28 mouse cellular contexts compared by ENCODE assay signal in genomic region chrX:60750456-60750855, GRCm38 (mm10).
DNase-seq lines count a peak whose midpoint lies in the region; ATAC-seq and TF ChIP-seq lines count a peak whose summit lies in the region.
"Had no signal": no experiment of that assay in that cellular context is flagged by ENCODE, and none has a peak within 500 bp of the region (broad histone marks: within the 10 kb centered on the region; RNA-seq: fewer than 3 reads in every experiment).

No protein-coding gene starts in this region.

- H3K4me3 ChIP-seq in hindbrain, postnatal 0 days (ENCODE audit: low read length), result no peak overlapping the region
- no peak overlapping the region for H3K4me3 ChIP-seq in hindbrain, embryonic 16.5 days (ENCODE audit: low read length)
- H3K4me3 ChIP-seq in midbrain, postnatal 0 days (ENCODE audit: low read depth, low read length), result no peak overlapping the region
- H3K4me3 ChIP-seq in midbrain, embryonic 11.5 days (ENCODE audit: low read depth, low read length), result no peak overlapping the region
- H3K4me3 ChIP-seq: embryonic facial prominence, embryonic 15.5 days; heart, adult 2 months; heart, embryonic 10.5 days; heart, embryonic 13.5 days; intestine, embryonic 15.5 days had no signal

- ATAC-seq in hindbrain, postnatal 0 days, result no peak
- no peak for ATAC-seq in hindbrain, embryonic 16.5 days
- no peak for ATAC-seq in midbrain, postnatal 0 days (ENCODE audit: low FRiP score)
- no peak for ATAC-seq in midbrain, embryonic 11.5 days (ENCODE audit: low FRiP score)
- ATAC-seq: forebrain, embryonic 16.5 days; intestine, embryonic 15.5 days had no signal

- peak; percentile 4 for DNase-seq in hindbrain, postnatal 0 days (ENCODE audit: low spot score)
- DNase-seq in midbrain, postnatal 0 days (ENCODE audit: low spot score), result peak; percentile 14
- DNase-seq in midbrain, embryonic 11.5 days (ENCODE audit: low spot score, missing footprints), result no peak
- peak; percentile 12 for DNase-seq in 3T3-L1 (ENCODE audit: low read depth, low spot score)
- peak; percentile 79 for DNase-seq in brain, embryonic 14.5 days (ENCODE audit: low read depth)
- no peak for DNase-seq in right cerebral cortex, adult 2 months (ENCODE audit: low spot score in 2 of 2)
- DNase-seq: adrenal gland, adult 2 months; adrenal gland, postnatal 14 days; B cell, adult 2 months; cerebellum, adult 11-12 months; cerebellum, adult 8-10 months; cerebellum, postnatal 10 days; cerebellum, postnatal 36 days; embryo, embryonic 11 days; gastrocnemius, postnatal 10 days; gastrocnemius, postnatal 36 days; heart, adult 2 months; heart, postnatal 14 days; heart, postnatal 4 days had no signal

- H3K9ac ChIP-seq in hindbrain, postnatal 0 days (replicated peaks; ENCODE audit: low read length), result no peak overlapping the region
- no peak overlapping the region for H3K9ac ChIP-seq in hindbrain, embryonic 16.5 days (ENCODE audit: low read depth, low read length)
- H3K9ac ChIP-seq in midbrain, postnatal 0 days (replicated peaks; ENCODE audit: low read length, poor library complexity, severe bottlenecking), result no peak overlapping the region
- no peak overlapping the region for H3K9ac ChIP-seq in midbrain, embryonic 11.5 days (ENCODE audit: low read length)
- H3K9ac ChIP-seq: embryonic facial prominence, embryonic 15.5 days; heart, embryonic 13.5 days; hindbrain, embryonic 14.5 days; intestine, embryonic 15.5 days had no signal

- no peak overlapping the region for H3K4me2 ChIP-seq in hindbrain, postnatal 0 days (ENCODE audit: low read depth, low read length)
- H3K4me2 ChIP-seq in hindbrain, embryonic 16.5 days (ENCODE audit: low read length), result no peak overlapping the region
- H3K4me2 ChIP-seq in midbrain, postnatal 0 days (ENCODE audit: low read depth, low read length, poor library complexity, severe bottlenecking), result no peak overlapping the region
- H3K4me2 ChIP-seq in midbrain, embryonic 11.5 days, result no peak overlapping the region
- H3K4me2 ChIP-seq: embryonic facial prominence, embryonic 15.5 days; heart, embryonic 13.5 days; hindbrain, embryonic 14.5 days; intestine, embryonic 15.5 days had no signal

- no peak for TF ChIP-seq CTCF in hindbrain, postnatal 0 days (IDR thresholded peaks at IDR 0.05; ENCODE audit: low read depth)
- no peak for TF ChIP-seq CTCF in midbrain, postnatal 0 days (IDR thresholded peaks at IDR 0.05)
- TF ChIP-seq CTCF in brain, embryonic 14.5 days (IDR thresholded peaks at IDR 0.05; ENCODE audit: borderline replicate concordance, extremely low read depth, insufficient read depth, insufficient read length), result no peak

- H3K9me3 ChIP-seq in hindbrain, postnatal 0 days (ENCODE audit: low read length), result no peaks in the 10 kb centered on the region
- no peaks in the 10 kb centered on the region for H3K9me3 ChIP-seq in hindbrain, embryonic 16.5 days (ENCODE audit: control insufficient read depth, low read length)
- H3K9me3 ChIP-seq in midbrain, postnatal 0 days (ENCODE audit: low read length), result no peaks in the 10 kb centered on the region
- no peaks in the 10 kb centered on the region for H3K9me3 ChIP-seq in midbrain, embryonic 11.5 days (ENCODE audit: control insufficient read depth, low read length)
- H3K9me3 ChIP-seq: embryonic facial prominence, embryonic 15.5 days; G1E; heart, embryonic 10.5 days; heart, embryonic 13.5 days; intestine, embryonic 15.5 days had no signal

- 42% methylated on average over 5 of the region's 5 CpGs for WGBS in hindbrain, postnatal 0 days
- 41% methylated on average over 5 of the region's 5 CpGs for WGBS in hindbrain, embryonic 16.5 days
- WGBS in midbrain, postnatal 0 days, result 31% methylated on average over 5 of the region's 5 CpGs
- WGBS in midbrain, embryonic 11.5 days, result 60% methylated on average over 5 of the region's 5 CpGs

- no peaks in the 10 kb centered on the region for H3K4me1 ChIP-seq in hindbrain, postnatal 0 days (ENCODE audit: insufficient read depth, low read length)
- no peaks in the 10 kb centered on the region for H3K4me1 ChIP-seq in hindbrain, embryonic 16.5 days (ENCODE audit: control insufficient read depth, insufficient read depth, low read depth, low read length)
- H3K4me1 ChIP-seq in midbrain, postnatal 0 days (ENCODE audit: insufficient read depth, low read length), result no peaks in the 10 kb centered on the region
- no peaks in the 10 kb centered on the region for H3K4me1 ChIP-seq in midbrain, embryonic 11.5 days (ENCODE audit: control insufficient read depth, insufficient read depth, low read length)
- H3K4me1 ChIP-seq: embryonic facial prominence, embryonic 15.5 days; heart, embryonic 10.5 days; heart, embryonic 13.5 days; intestine, embryonic 15.5 days had no signal

- TF ChIP-seq POLR2A in brain, embryonic 14.5 days (IDR thresholded peaks at IDR 0.05; ENCODE audit: borderline replicate concordance, extremely low read depth, insufficient read depth, insufficient read length, poor library complexity, severe bottlenecking), result no peak

- H3K27ac ChIP-seq in hindbrain, postnatal 0 days, result no peak overlapping the region
- no peak overlapping the region for H3K27ac ChIP-seq in hindbrain, embryonic 16.5 days (ENCODE audit: low read depth, low read length)
- no peak overlapping the region for H3K27ac ChIP-seq in midbrain, postnatal 0 days (ENCODE audit: low read depth, low read length)
- H3K27ac ChIP-seq in midbrain, embryonic 11.5 days (ENCODE audit: low read depth, low read length), result no peak overlapping the region
- H3K27ac ChIP-seq: embryonic facial prominence, embryonic 15.5 days; heart, adult 2 months; heart, embryonic 10.5 days; heart, embryonic 13.5 days; hindbrain, embryonic 14.5 days; intestine, embryonic 15.5 days had no signal

- H3K36me3 ChIP-seq in hindbrain, postnatal 0 days (ENCODE audit: insufficient read depth, low read length), result no peaks in the 10 kb centered on the region
- H3K36me3 ChIP-seq in hindbrain, embryonic 16.5 days (ENCODE audit: control insufficient read depth, insufficient read depth, low read length), result no peaks in the 10 kb centered on the region
- no peaks in the 10 kb centered on the region for H3K36me3 ChIP-seq in midbrain, postnatal 0 days (ENCODE audit: insufficient read depth, low read length)
- H3K36me3 ChIP-seq in midbrain, embryonic 11.5 days (ENCODE audit: control insufficient read depth, insufficient read depth, low read length), result no peaks in the 10 kb centered on the region
- H3K36me3 ChIP-seq: embryonic facial prominence, embryonic 15.5 days; G1E; heart, embryonic 10.5 days; heart, embryonic 13.5 days; intestine, embryonic 15.5 days had no signal

- no peaks in the 10 kb centered on the region for H3K27me3 ChIP-seq in hindbrain, postnatal 0 days (ENCODE audit: insufficient read depth, low read length)
- H3K27me3 ChIP-seq in hindbrain, embryonic 16.5 days (replicated peaks; ENCODE audit: control insufficient read depth, insufficient read depth, low read length), result no peaks in the 10 kb centered on the region
- no peaks in the 10 kb centered on the region for H3K27me3 ChIP-seq in midbrain, postnatal 0 days (ENCODE audit: insufficient read depth, low read length)
- no peaks in the 10 kb centered on the region for H3K27me3 ChIP-seq in midbrain, embryonic 11.5 days (ENCODE audit: control insufficient read depth, insufficient read depth, low read length)
- H3K27me3 ChIP-seq: CH12.LX; embryonic facial prominence, embryonic 15.5 days; heart, embryonic 13.5 days; intestine, embryonic 15.5 days had no signal

Comparison
In these comparisons a context has a peak if more than half of its experiments do, and no peak if none do; other contexts are left out.
1. DNase-seq: peak in hindbrain, postnatal 0 days (single experiment), midbrain, postnatal 0 days (single experiment), 3T3-L1 (single experiment) and brain, embryonic 14.5 days (single experiment); none in midbrain, embryonic 11.5 days (single experiment) and right cerebral cortex, adult 2 months (0 of 2).